Mouse (Mus musculus): ENCODE data around the gene Asic2. TPM values are rescaled to one million over a fixed set of nuclear protein-coding genes. Genes with fewer than 3 reads are reported as not detected.
A peak's percentile ranks its signal among the peaks of the same experiment; 100 is the strongest.

The Asic2 gene
- polyA plus RNA-seq, 1 experiment from 2014 or later: 8.7 TPM

DNA sequence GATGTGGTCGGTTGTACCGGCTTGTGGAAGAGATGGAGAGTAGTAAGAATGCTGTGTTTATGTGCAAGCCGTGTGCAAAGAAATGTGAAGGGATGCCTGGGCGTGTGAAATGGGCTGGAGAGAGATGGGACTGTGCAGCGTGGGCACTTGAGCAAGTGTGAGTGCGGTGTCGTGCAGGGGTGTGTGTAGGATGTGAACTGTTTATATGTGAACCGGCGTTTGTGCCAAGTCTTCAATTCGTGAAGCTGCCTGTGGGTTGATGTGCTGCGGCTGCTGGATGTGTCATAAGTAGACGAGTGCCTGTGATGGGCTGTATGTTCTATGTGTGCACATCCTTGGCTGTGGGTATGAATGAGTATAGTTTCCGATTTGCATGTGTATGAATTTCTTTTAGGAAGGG lies 814.4 kb downstream of the Asic2 start:
- ATAC-seq (ENCODE audit: low FRiP score, low TSS enrichment): peak; percentile 25
- WGBS: 11% methylated on average over 13 of the region's 13 CpGs
- H3K27ac ChIP-seq (replicated peaks; ENCODE audit: low read depth, low read length): peak overlapping the region; percentile 78; the same call in 1 of the 2 replicates

DNA sequence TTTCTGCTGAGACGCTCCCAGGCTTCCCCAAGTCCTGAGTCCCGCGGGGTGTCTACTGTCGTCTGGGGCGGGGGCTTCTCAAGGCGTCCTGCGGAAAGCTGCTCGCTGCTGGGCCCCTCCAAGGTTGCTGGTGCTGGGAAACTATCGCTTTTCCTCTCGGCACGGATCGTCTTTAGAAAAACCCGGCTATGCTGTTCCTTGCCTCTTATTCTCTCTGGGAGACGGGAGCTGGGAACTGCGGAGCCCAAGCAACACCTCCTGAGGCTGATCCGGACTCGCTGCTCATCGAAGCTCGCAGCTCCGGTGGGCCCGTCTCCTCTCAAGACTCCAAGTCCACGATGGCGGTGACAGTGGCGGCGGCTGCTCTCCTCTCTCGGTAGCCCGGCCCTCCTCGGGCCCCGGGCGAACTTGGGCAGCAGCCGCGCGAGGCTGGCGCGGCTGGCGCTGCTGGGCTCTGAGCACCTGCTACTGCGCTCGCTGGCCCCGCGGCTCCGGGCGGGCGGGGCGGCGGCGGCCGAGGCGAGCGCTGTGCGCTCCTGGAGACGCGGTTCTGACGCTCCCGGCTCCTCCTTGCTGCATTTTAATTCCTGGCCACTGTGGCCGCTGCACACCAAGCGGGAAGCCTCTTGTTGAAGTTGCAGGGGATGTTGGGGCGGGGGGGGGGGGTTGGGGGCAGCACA lies 815.0 kb downstream of the Asic2 start:
- ATAC-seq (ENCODE audit: low FRiP score, low TSS enrichment): peak; percentile 83
- Histone ChIP-seq H3K36me3 (ENCODE audit: control insufficient read depth, insufficient read depth, low read length) (no peaks in the 10 kb centered on the region), H3K27me3 (ENCODE audit: control insufficient read depth, insufficient read depth, low read length) (peaks cover 11% of the 10 kb centered on the region; the same call in 1 of the 2 replicates), H3K27ac (replicated peaks; ENCODE audit: low read depth, low read length) (peak overlapping the region; percentile 78), H3K4me2 (ENCODE audit: low read length) (peak overlapping the region; percentile 98), H3K9ac (replicated peaks; ENCODE audit: low read length) (peak overlapping the region; percentile 70), H3K4me3 (replicated peaks; ENCODE audit: low read depth, low read length) (peak overlapping the region; percentile 64), H3K9me3 (ENCODE audit: control insufficient read depth, low read length) (no peaks in the 10 kb centered on the region), H3K4me1 (ENCODE audit: control insufficient read depth, insufficient read depth, low read length) (peaks cover 9% of the 10 kb centered on the region)
- DNase-seq: peak; percentile 90
- under 1% methylated on average over 57 of the region's 57 CpGs for WGBS

More for the DNA sequence above, 814.4 kb downstream of the Asic2 start:
- Histone ChIP-seq H3K4me3 (replicated peaks; ENCODE audit: low read depth, low read length) (peak overlapping the region; percentile 64), H3K36me3 (ENCODE audit: control insufficient read depth, insufficient read depth, low read length) (no peaks in the 10 kb centered on the region), H3K9me3 (ENCODE audit: control insufficient read depth, low read length) (no peaks in the 10 kb centered on the region), H3K27me3 (ENCODE audit: control insufficient read depth, insufficient read depth, low read length) (peaks cover 11% of the 10 kb centered on the region; the same call in 1 of the 2 replicates), H3K9ac (replicated peaks; ENCODE audit: low read length) (no peak overlapping the region; the same call in 1 of the 2 replicates), H3K4me1 (ENCODE audit: control insufficient read depth, insufficient read depth, low read length) (peaks cover 9% of the 10 kb centered on the region), H3K4me2 (ENCODE audit: low read length) (peak overlapping the region; percentile 98)
- no peak for DNase-seq

- Histone ChIP-seq H3K36me3 (ENCODE audit: control insufficient read depth, insufficient read depth, low read length) (no peaks in the 10 kb centered on the region), H3K27ac (replicated peaks; ENCODE audit: low read depth, low read length) (peak overlapping the region; percentile 78), H3K9me3 (ENCODE audit: control insufficient read depth, low read length) (no peaks in the 10 kb centered on the region), H3K4me2 (ENCODE audit: low read length) (peak overlapping the region; percentile 98), H3K9ac (replicated peaks; ENCODE audit: low read length) (peak overlapping the region; percentile 70), H3K4me1 (ENCODE audit: control insufficient read depth, insufficient read depth, low read length) (peaks cover 9% of the 10 kb centered on the region), H3K27me3 (ENCODE audit: control insufficient read depth, insufficient read depth, low read length) (peaks cover 11% of the 10 kb centered on the region; the same call in 1 of the 2 replicates), H3K4me3 (replicated peaks; ENCODE audit: low read depth, low read length) (peak overlapping the region; percentile 64)
- peak; percentile 77 for ATAC-seq (ENCODE audit: low FRiP score, low TSS enrichment)
- peak; percentile 80 for DNase-seq
- WGBS: under 1% methylated on average over 55 of the region's 55 CpGs
Observed at GRCm38 (mm10) chr11:81152460-81153160, 815.6 kb downstream of the Asic2 start.

DNA sequence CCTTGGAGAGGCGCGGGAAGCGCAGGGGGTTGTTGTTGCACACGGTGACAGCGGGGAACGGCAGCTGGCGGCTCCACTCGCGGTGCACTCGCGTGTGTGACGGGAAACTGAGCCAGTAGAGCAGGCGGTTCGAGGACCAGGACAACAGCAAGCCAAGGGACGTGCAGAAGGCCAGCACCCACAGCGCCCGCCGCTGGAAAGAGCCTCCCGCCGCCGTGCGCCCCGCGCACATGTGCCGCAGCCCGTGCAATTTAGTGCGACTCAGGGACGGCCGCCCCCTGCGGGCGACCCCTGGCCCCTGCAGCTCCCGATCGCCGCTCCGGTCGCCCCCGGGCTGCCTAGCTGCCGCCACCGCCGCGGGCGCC lies 816.3 kb downstream of the Asic2 start:
- Histone ChIP-seq H3K9me3 (ENCODE audit: control insufficient read depth, low read length) (no peaks in the 10 kb centered on the region), H3K9ac (replicated peaks; ENCODE audit: low read length) (peak overlapping the region; percentile 70), H3K27me3 (ENCODE audit: control insufficient read depth, insufficient read depth, low read length) (peaks cover 11% of the 10 kb centered on the region; the same call in 1 of the 2 replicates), H3K4me1 (ENCODE audit: control insufficient read depth, insufficient read depth, low read length) (peaks cover 9% of the 10 kb centered on the region), H3K36me3 (ENCODE audit: control insufficient read depth, insufficient read depth, low read length) (no peaks in the 10 kb centered on the region), H3K4me2 (ENCODE audit: low read length) (peak overlapping the region; percentile 98), H3K4me3 (replicated peaks; ENCODE audit: low read depth, low read length) (peak overlapping the region; percentile 64), H3K27ac (replicated peaks; ENCODE audit: low read depth, low read length) (peak overlapping the region; percentile 78)
- DNase-seq (peak; percentile 79), ATAC-seq (ENCODE audit: low FRiP score, low TSS enrichment) (peak; percentile 64; the same call in 1 of the 2 replicates)
- under 1% methylated on average over 41 of the region's 42 CpGs for WGBS

DNA sequence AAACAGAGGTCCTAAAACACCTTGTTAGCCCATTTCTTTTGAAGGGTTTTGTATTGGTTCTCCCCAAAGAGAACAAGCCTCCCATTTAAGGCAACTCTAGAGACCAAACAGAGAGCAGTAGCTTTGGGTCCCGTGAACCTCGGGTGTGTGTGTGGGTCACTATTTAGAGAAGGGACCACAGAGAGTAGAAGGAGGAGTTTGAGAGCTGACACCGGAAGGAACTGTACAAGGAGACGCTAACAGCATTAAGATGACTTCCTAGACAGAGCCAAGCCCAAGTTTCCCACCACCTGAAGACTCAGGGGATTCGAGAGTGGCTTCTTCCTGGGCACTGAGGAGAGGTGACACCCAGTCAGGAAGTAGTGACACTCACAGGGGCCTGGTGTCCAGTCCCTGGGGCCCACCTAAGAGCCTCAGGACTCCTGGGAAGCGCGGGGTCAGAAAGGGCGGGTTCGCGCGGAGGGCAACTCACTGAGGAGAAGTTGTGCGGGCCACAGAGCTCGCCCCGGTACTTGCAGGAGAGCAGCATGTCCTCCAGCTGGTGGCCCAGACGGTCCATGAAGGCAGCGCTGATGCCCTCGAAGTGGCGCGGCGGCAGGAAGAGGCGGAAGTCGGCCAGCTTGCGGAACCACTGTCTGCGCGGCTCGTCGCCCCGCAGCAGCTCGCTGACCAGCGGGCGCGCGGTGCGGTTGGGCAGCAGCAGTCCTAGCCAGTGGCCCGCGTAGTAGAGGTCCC lies 816.8 kb downstream of the Asic2 start:
- no peak for DNase-seq
- ATAC-seq (ENCODE audit: low FRiP score, low TSS enrichment): no peak

DNA sequence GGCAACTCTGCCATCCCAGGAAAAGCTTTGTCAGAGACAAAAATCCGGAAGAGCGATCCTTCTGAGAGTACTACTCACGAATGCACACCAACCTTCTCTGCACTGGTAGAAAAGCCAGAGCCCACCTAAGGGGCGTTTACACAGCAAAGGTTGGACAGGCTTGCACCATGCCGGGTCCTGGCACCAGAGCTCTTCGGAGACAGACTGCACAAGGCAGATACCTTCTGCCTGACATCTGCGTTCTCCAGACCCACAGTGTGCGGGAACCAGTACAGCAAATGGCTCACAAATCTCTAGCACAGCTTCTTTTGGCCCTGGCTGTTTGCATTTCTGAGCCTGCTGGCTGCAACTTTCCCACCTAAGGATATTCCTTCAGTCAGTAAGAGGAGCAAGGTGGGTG lies 817.6 kb downstream of the Asic2 start:
- Histone ChIP-seq H3K9me3 (ENCODE audit: control insufficient read depth, low read length) (no peaks in the 10 kb centered on the region), H3K4me2 (ENCODE audit: low read length) (peak overlapping the region; percentile 35), H3K4me1 (ENCODE audit: control insufficient read depth, insufficient read depth, low read length) (peaks cover 9% of the 10 kb centered on the region), H3K9ac (replicated peaks; ENCODE audit: low read length) (no peak overlapping the region), H3K4me3 (replicated peaks; ENCODE audit: low read depth, low read length) (no peak overlapping the region), H3K36me3 (ENCODE audit: control insufficient read depth, insufficient read depth, low read length) (no peaks in the 10 kb centered on the region), H3K27ac (replicated peaks; ENCODE audit: low read depth, low read length) (no peak overlapping the region), H3K27me3 (ENCODE audit: control insufficient read depth, insufficient read depth, low read length) (peaks cover 11% of the 10 kb centered on the region; the same call in 1 of the 2 replicates)
- ATAC-seq (ENCODE audit: low FRiP score, low TSS enrichment): no peak
- WGBS: 85% methylated on average over 8 of the region's 8 CpGs
- DNase-seq: no peak

More for the DNA sequence above, 816.8 kb downstream of the Asic2 start:
- peak overlapping the region; percentile 64 for H3K4me3 ChIP-seq (replicated peaks; ENCODE audit: low read depth, low read length)
- H3K9me3 ChIP-seq (ENCODE audit: control insufficient read depth, low read length): no peaks in the 10 kb centered on the region
- H3K9ac ChIP-seq (replicated peaks; ENCODE audit: low read length): peak overlapping the region; percentile 70
- peak overlapping the region; percentile 98 for H3K4me2 ChIP-seq (ENCODE audit: low read length)
- H3K27me3 ChIP-seq (ENCODE audit: control insufficient read depth, insufficient read depth, low read length): peaks cover 11% of the 10 kb centered on the region; the same call in 1 of the 2 replicates
- H3K27ac ChIP-seq (replicated peaks; ENCODE audit: low read depth, low read length): 0 out of 2 replicates have a peak overlapping the region, but pooled peaks have one; percentile 78
- no peaks in the 10 kb centered on the region for H3K36me3 ChIP-seq (ENCODE audit: control insufficient read depth, insufficient read depth, low read length)
- WGBS: 6% methylated on average over 36 of the region's 36 CpGs
- H3K4me1 ChIP-seq (ENCODE audit: control insufficient read depth, insufficient read depth, low read length): peaks cover 9% of the 10 kb centered on the region

DNA sequence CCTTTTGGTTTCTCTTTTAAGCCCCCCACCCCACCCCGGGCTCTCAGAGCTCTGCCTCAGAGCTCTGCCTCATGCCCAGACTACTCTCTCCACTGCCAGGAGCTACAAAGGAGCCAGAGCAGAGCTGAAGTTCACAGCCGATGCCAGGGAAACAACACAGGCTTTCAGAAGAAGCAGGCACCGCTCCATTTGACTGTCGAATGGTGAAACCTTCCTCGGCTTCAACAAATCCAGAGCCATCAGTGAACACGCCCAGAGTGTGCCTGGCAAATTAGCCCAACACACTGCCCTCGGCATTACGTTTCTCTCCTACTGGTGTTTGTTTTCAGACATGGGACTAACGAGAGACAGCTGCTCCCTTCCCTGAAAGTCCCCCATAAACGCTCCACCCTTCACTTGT lies 819.8 kb downstream of the Asic2 start:
- H3K4me1 ChIP-seq (ENCODE audit: control insufficient read depth, insufficient read depth, low read length): peaks cover 6% of the 10 kb centered on the region
- no peak overlapping the region; the same call in 1 of the 2 replicates for H3K4me2 ChIP-seq (ENCODE audit: low read length)
- H3K9me3 ChIP-seq (ENCODE audit: control insufficient read depth, low read length): no peaks in the 10 kb centered on the region
- H3K36me3 ChIP-seq (ENCODE audit: control insufficient read depth, insufficient read depth, low read length): no peaks in the 10 kb centered on the region
- no peak overlapping the region for H3K9ac ChIP-seq (replicated peaks; ENCODE audit: low read length)
- DNase-seq (no peak), ATAC-seq (ENCODE audit: low FRiP score, low TSS enrichment) (no peak)
- 79% methylated on average over 10 of the region's 10 CpGs for WGBS
- no peak overlapping the region for H3K4me3 ChIP-seq (replicated peaks; ENCODE audit: low read depth, low read length)
- no peak overlapping the region for H3K27ac ChIP-seq (replicated peaks; ENCODE audit: low read depth, low read length)
- peaks cover 11% of the 10 kb centered on the region; the same call in 1 of the 2 replicates for H3K27me3 ChIP-seq (ENCODE audit: control insufficient read depth, insufficient read depth, low read length)

- H3K9ac ChIP-seq (replicated peaks; ENCODE audit: low read length): no peak overlapping the region
- no peaks in the 10 kb centered on the region for H3K9me3 ChIP-seq (ENCODE audit: control insufficient read depth, low read length)
- ATAC-seq (ENCODE audit: low FRiP score, low TSS enrichment): no peak
- DNase-seq: no peak
- no peaks in the 10 kb centered on the region for H3K36me3 ChIP-seq (ENCODE audit: control insufficient read depth, insufficient read depth, low read length)
- 85% methylated on average over 9 of the region's 9 CpGs for WGBS
- no peak overlapping the region for H3K4me3 ChIP-seq (replicated peaks; ENCODE audit: low read depth, low read length)
- peaks cover 2% of the 10 kb centered on the region for H3K4me1 ChIP-seq (ENCODE audit: control insufficient read depth, insufficient read depth, low read length)
- H3K4me2 ChIP-seq (ENCODE audit: low read length): no peak overlapping the region
- H3K27ac ChIP-seq (replicated peaks; ENCODE audit: low read depth, low read length): no peak overlapping the region
- H3K27me3 ChIP-seq (ENCODE audit: control insufficient read depth, insufficient read depth, low read length): peaks cover 11% of the 10 kb centered on the region; the same call in 1 of the 2 replicates
Observed at GRCm38 (mm10) chr11:81146574-81147157, 821.6 kb downstream of the Asic2 start.
